Comparison of ENCODE assay signal across 21 mouse cellular contexts in the genomic region with DNA sequence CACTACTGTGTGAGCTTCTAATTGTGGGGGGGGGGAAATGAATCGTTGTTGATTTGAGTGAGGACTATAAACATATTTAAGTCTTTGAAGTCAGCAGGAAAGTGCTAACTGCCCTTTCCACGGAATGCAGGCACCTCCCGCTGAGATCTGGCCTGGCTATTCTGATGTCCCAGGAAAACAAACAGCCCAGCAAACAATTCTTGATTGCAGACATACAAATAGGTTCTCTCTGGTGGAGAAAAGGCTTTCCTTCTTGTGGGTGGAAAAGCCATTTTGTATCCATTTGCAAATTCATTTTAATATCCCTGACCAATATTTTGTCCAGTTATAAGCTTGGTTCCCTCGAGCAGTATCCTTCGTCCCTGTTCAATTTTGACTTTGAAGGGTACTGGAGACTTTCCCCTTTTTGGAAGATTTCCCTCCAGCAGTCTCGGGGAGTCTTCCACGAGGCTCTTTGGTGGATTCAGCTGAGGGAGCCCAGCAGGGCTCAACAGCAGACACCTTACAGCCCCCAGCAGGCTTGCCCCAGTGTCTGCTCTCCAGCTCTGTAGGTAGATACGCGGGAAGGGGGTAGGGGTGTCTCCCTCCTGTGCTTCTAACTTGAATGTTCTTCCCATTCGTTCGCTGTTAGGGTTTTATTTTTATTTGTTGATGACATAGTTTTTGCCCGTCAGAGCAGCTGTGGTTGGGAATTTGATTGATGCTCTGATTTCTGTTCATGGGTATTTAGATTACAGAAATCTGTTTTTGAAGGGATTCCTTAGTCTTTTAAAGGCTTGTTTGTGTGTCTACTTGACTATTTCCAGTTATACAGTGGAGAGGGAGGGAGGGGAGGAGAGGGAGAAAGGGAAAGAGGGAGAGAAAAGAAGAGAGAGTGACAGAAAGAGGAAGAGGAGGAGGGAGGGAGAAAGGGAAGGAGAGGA.
"Had no signal": no experiment of that assay in that cellular context is flagged by ENCODE, and none has a peak within 500 bp of the region (broad histone marks: within the 10 kb centered on the region; RNA-seq: fewer than 3 reads in every experiment).

No protein-coding gene starts in this region.

- H3K4me3 ChIP-seq: kidney, embryonic 15.5 days; limb, embryonic 13.5 days; liver, embryonic 13.5 days; midbrain, embryonic 12.5 days; myocyte; neural tube, embryonic 13.5 days had no signal

- H3K9ac ChIP-seq: kidney, embryonic 15.5 days; limb, embryonic 13.5 days; liver, embryonic 13.5 days; midbrain, embryonic 12.5 days; neural tube, embryonic 13.5 days had no signal

- H3K4me2 ChIP-seq: kidney, embryonic 15.5 days; limb, embryonic 13.5 days; liver, embryonic 13.5 days; midbrain, embryonic 12.5 days; neural tube, embryonic 13.5 days had no signal

- H3K9me3 ChIP-seq: kidney, embryonic 15.5 days; liver, embryonic 13.5 days had no signal

- H3K27me3 ChIP-seq: kidney, embryonic 15.5 days; limb, embryonic 13.5 days; neural tube, embryonic 13.5 days had no signal

- H3K27ac ChIP-seq: kidney, embryonic 15.5 days; limb, embryonic 13.5 days; liver, embryonic 13.5 days; midbrain, embryonic 12.5 days; neural tube, embryonic 13.5 days; stomach, postnatal 0 days had no signal

- H3K4me1 ChIP-seq: liver, embryonic 13.5 days; midbrain, embryonic 12.5 days had no signal

- ATAC-seq: midbrain, embryonic 16.5 days had no signal

- H3K36me3 ChIP-seq: kidney, embryonic 15.5 days; limb, embryonic 13.5 days; liver, embryonic 13.5 days; midbrain, embryonic 12.5 days; neural tube, embryonic 13.5 days had no signal

- DNase-seq: kidney, adult 8-10 months; kidney, postnatal 14 days; kidney, postnatal 4 days; left cerebral cortex, postnatal 4 days; liver, embryonic 13.5 days; lung, adult 2 months; lung, postnatal 14 days; lung, postnatal 4 days; right cerebral cortex, adult 18-20 months; right cerebral cortex, postnatal 14 days; right cerebral cortex, postnatal 4 days; thymus, adult 2 months; thymus, postnatal 14 days; thymus, postnatal 4 days had no signal
